Mouse (Mus musculus) liver, embryonic 14.5 days (tissue): Measurements from ENCODE around the gene Ccdc28b.

Source experiments
- CTCF ChIP-seq: IDR thresholded peaks from 2 replicates; pipeline ENCODE4 v1.5.1; 2016; ENCODE audit warnings: antibody characterized with exemption, low read depth, control low read depth
- EP300 ChIP-seq: IDR thresholded peaks from 2 replicates; pipeline ENCODE4 v1.6.1; 2016; ENCODE audit warnings: antibody characterized with exemption, low read depth

GRCm38 (mm10) chr4:129630944-129631343 lies 7.2 kb upstream of the Ccdc28b start:
- no peak for TF ChIP-seq CTCF
- TF ChIP-seq EP300: no peak
